Mouse (Mus musculus): ENCODE data around the gene Acan. TPM values are rescaled to one million over a fixed set of nuclear protein-coding genes. Genes with fewer than 3 reads are reported as not detected.

Gene Acan
- polyA plus RNA-seq, 1 experiment from 2014 or later: not detected

DNA sequence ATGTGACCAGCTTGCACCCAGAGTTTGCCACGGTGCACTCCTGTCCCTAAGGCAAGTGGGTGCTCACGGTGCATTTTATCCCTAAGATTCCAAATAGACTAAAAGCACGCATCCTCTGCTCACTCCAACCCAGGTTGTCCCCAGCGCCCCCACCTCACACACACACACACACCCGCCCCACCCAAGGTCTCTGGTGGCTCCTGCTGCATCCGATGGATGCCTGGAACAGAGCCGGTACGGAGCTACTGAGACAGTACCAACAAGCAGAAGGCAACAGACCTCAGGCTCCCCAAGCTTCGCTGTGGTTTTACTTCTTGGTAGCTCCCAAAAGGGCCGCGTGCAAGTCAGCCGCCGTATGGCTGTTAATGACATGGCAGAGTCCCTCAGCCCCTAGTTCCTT, 77.1 kb downstream of the Acan start:
- peak overlapping the region; percentile 18; the same call in 1 of the 2 replicates for H3K9ac ChIP-seq (ENCODE audit: low read length)
- H3K9me3 ChIP-seq (ENCODE audit: control insufficient read depth, low read length): no peaks in the 10 kb centered on the region
- peaks cover 3% of the 10 kb centered on the region; the same call in 1 of the 2 replicates for H3K27me3 ChIP-seq (ENCODE audit: control insufficient read depth, insufficient read depth, low read length)
- H3K36me3 ChIP-seq (ENCODE audit: control insufficient read depth, insufficient read depth, low read length): no peaks in the 10 kb centered on the region
- peaks cover 10% of the 10 kb centered on the region; the same call in 1 of the 2 replicates for H3K4me1 ChIP-seq (ENCODE audit: control insufficient read depth, insufficient read depth, low read length)
- DNase-seq (ENCODE audit: low spot score, missing footprints) (no peak), ATAC-seq (ENCODE audit: low FRiP score) (no peak)
- H3K4me3 ChIP-seq (ENCODE audit: low read depth, low read length): peak overlapping the region; percentile 15; the same call in 1 of the 2 replicates
- H3K27ac ChIP-seq (ENCODE audit: low read depth, low read length): no peak overlapping the region
- WGBS: 16% methylated on average over 13 of the region's 13 CpGs
- H3K4me2 ChIP-seq: peak overlapping the region; percentile 37

DNA sequence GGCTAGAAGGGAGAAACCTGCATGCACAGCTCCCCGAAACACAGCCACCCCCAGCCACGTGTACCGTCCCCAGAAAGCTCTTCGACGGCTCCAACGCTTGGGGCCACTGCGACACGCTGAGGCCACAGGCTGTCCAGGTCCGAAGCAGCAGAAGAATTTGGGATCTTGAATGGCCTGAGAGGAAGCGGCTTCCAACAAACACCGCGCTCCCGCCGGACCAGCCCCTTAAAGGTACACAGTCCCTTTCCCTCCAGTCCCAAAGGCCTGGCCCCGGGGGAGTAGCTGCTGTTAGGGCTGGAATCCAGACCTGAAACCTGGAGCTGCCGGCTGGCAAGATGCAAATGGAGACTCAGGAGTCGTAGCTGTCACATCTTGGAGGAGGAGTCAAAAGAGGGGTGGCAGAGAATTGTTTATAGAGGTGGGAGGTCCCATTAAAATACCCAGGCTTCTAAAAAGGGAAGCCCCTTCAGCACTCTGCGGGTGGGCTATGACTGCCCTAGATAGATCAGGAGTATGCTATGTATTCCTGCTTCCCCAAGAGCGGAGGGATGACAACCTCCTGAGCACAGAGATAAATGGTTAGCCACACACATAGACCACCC, 77.7 kb downstream of the Acan start, which contains the start of gene Hapln3:
Hapln3 (minus strand) TSS at position 176 of the 602 bp plus-strand sequence.
- Histone ChIP-seq H3K4me2 (peak within 1 kb of the TSS; percentile 37), H3K4me1 (ENCODE audit: control insufficient read depth, insufficient read depth, low read length) (peaks cover 10% of the 10 kb centered on the region; the same call in 1 of the 2 replicates), H3K9ac (ENCODE audit: low read length) (peak within 1 kb of the TSS; percentile 18; the same call in 1 of the 2 replicates), H3K9me3 (ENCODE audit: control insufficient read depth, low read length) (no peaks in the 10 kb centered on the region), H3K4me3 (ENCODE audit: low read depth, low read length) (peak within 1 kb of the TSS; percentile 15; the same call in 1 of the 2 replicates), H3K27ac (ENCODE audit: low read depth, low read length) (no peak within 1 kb of the TSS), H3K36me3 (ENCODE audit: control insufficient read depth, insufficient read depth, low read length) (no peaks in the 10 kb centered on the region), H3K27me3 (ENCODE audit: control insufficient read depth, insufficient read depth, low read length) (peaks cover 3% of the 10 kb centered on the region; the same call in 1 of the 2 replicates)
- ATAC-seq (ENCODE audit: low FRiP score) (peak; percentile 20; the same call in 1 of the 2 replicates), DNase-seq (ENCODE audit: low spot score, missing footprints) (peak; percentile 92)
- WGBS: 5% methylated on average over 19 of the region's 19 CpGs

GRCm38 (mm10) chr7:79133391-79133790, 80.1 kb downstream of the Acan start:
- DNase-seq (ENCODE audit: low spot score, missing footprints) (no peak), ATAC-seq (ENCODE audit: low FRiP score) (0 out of 2 replicates have a peak, but pooled peaks have one; percentile 27)
- Histone ChIP-seq H3K27ac (ENCODE audit: low read depth, low read length) (no peak overlapping the region), H3K4me2 (no peak overlapping the region), H3K4me1 (ENCODE audit: control insufficient read depth, insufficient read depth, low read length) (peaks cover 10% of the 10 kb centered on the region; the same call in 1 of the 2 replicates), H3K9ac (ENCODE audit: low read length) (no peak overlapping the region), H3K27me3 (ENCODE audit: control insufficient read depth, insufficient read depth, low read length) (peaks cover 3% of the 10 kb centered on the region; the same call in 1 of the 2 replicates), H3K9me3 (ENCODE audit: control insufficient read depth, low read length) (no peaks in the 10 kb centered on the region), H3K36me3 (ENCODE audit: control insufficient read depth, insufficient read depth, low read length) (no peaks in the 10 kb centered on the region), H3K4me3 (ENCODE audit: low read depth, low read length) (no peak overlapping the region)
- 33% methylated on average over 6 of the region's 6 CpGs for WGBS

DNA sequence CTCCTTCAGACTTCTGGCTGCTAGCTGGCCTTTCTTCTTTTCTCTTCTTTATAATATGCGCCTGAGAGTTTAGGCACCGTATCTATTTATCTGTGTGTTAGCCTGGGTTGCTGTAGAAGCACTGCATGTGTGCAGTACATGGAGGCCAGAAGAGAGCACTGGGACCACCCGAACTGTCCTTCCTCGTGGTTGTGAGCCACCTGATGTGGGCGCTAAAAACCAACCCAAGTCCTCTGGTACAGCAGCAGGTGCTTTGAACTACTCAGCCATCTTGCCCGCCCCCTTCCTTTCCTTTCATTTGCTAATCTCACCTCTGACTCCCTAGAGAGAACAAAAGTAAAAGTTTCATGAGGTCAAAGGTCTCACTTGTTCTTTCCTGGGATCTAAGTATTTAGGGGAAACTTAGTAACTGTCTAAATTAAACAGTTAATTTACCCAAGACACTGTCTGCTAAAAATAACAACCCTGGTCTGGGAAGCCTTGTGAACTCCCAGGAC, 86.1 kb downstream of the Acan start:
- Histone ChIP-seq H3K9ac (ENCODE audit: low read length) (no peak overlapping the region), H3K36me3 (ENCODE audit: control insufficient read depth, insufficient read depth, low read length) (no peaks in the 10 kb centered on the region), H3K27ac (ENCODE audit: low read depth, low read length) (no peak overlapping the region), H3K4me2 (no peak overlapping the region), H3K4me3 (ENCODE audit: low read depth, low read length) (no peak overlapping the region), H3K9me3 (ENCODE audit: control insufficient read depth, low read length) (no peaks in the 10 kb centered on the region), H3K4me1 (ENCODE audit: control insufficient read depth, insufficient read depth, low read length) (no peaks in the 10 kb centered on the region), H3K27me3 (ENCODE audit: control insufficient read depth, insufficient read depth, low read length) (no peaks in the 10 kb centered on the region)
- WGBS: 48% methylated on average over 6 of the region's 6 CpGs
- no peak for ATAC-seq (ENCODE audit: low FRiP score)
- DNase-seq (ENCODE audit: low spot score, missing footprints): no peak

DNA sequence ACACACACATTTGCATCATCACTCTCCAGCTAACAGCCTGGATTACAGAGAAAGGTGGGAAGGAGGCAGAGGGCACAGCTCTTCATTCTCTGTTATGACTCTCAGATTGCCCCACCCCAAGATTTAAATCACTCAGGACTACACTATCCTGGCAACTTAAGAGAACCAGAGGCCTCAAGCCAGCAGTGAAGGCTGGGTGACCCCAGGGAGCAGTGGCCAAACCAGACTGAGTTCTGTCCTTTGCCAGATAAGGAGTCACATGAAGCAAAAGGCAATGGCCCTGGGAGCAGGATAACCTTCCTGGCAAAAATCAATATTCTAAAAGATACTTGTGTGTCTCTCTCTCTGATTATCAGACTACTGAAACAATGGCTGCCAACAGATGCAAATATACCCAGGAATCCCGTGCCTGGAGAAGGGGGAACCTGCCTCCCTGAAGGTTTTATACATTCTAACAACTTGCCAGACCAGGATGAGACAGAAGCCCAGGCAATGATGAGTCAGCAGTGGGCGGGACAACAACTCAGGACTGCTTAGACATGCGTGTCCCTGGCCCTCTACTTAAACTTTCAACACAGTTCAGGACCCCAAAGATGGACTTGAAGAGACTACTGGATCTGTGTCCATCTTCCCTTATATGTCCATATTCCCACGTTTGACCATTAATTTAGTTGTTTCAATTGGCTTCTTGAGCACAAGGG, 86.8 kb downstream of the Acan start:
- H3K4me3 ChIP-seq (ENCODE audit: low read depth, low read length): no peak overlapping the region
- 58% methylated on average over 4 of the region's 4 CpGs for WGBS
- H3K4me1 ChIP-seq (ENCODE audit: control insufficient read depth, insufficient read depth, low read length): no peaks in the 10 kb centered on the region
- DNase-seq (ENCODE audit: low spot score, missing footprints) (no peak), ATAC-seq (ENCODE audit: low FRiP score) (no peak)
- H3K27ac ChIP-seq (ENCODE audit: low read depth, low read length): no peak overlapping the region
- H3K9ac ChIP-seq (ENCODE audit: low read length): no peak overlapping the region
- no peaks in the 10 kb centered on the region for H3K36me3 ChIP-seq (ENCODE audit: control insufficient read depth, insufficient read depth, low read length)
- no peak overlapping the region for H3K4me2 ChIP-seq
- no peaks in the 10 kb centered on the region for H3K27me3 ChIP-seq (ENCODE audit: control insufficient read depth, insufficient read depth, low read length)
- no peaks in the 10 kb centered on the region for H3K9me3 ChIP-seq (ENCODE audit: control insufficient read depth, low read length)

DNA sequence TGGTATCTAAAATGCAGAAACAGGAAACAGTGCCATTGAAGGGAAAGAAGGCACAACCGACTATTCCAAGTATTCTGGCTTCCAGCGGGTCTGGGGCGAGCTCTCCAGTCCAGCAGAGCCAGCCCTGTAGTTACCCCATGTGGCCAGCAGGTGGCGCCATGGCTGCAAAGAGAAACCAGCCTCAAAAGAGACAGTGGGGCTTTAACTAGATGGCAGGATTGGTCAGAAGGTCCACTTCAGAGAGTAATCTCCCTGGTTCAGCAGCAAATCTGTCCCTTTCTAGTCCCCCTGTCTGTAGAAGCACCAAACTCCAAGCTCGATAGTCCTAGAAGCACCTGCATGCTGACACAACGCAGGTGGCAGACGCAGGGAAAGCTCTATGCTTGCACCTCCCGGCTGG, 87.6 kb downstream of the Acan start:
- Histone ChIP-seq H3K4me2 (no peak overlapping the region), H3K9me3 (ENCODE audit: control insufficient read depth, low read length) (no peaks in the 10 kb centered on the region), H3K27ac (ENCODE audit: low read depth, low read length) (no peak overlapping the region), H3K27me3 (ENCODE audit: control insufficient read depth, insufficient read depth, low read length) (no peaks in the 10 kb centered on the region), H3K36me3 (ENCODE audit: control insufficient read depth, insufficient read depth, low read length) (no peaks in the 10 kb centered on the region), H3K9ac (ENCODE audit: low read length) (no peak overlapping the region), H3K4me1 (ENCODE audit: control insufficient read depth, insufficient read depth, low read length) (no peaks in the 10 kb centered on the region), H3K4me3 (ENCODE audit: low read depth, low read length) (no peak overlapping the region)
- DNase-seq (ENCODE audit: low spot score, missing footprints) (peak; percentile 98), ATAC-seq (ENCODE audit: low FRiP score) (peak; percentile 52; the same call in 1 of the 2 replicates)
- 32% methylated on average over 8 of the region's 8 CpGs for WGBS

- DNase-seq (ENCODE audit: low spot score, missing footprints) (peak; percentile 78), ATAC-seq (ENCODE audit: low FRiP score) (no peak)
- Histone ChIP-seq H3K4me1 (ENCODE audit: control insufficient read depth, insufficient read depth, low read length) (peaks cover 13% of the 10 kb centered on the region), H3K27me3 (ENCODE audit: control insufficient read depth, insufficient read depth, low read length) (no peaks in the 10 kb centered on the region), H3K4me2 (peak overlapping the region; percentile 61), H3K27ac (ENCODE audit: low read depth, low read length) (no peak overlapping the region), H3K9ac (ENCODE audit: low read length) (no peak overlapping the region), H3K4me3 (ENCODE audit: low read depth, low read length) (no peak overlapping the region), H3K36me3 (ENCODE audit: control insufficient read depth, insufficient read depth, low read length) (no peaks in the 10 kb centered on the region), H3K9me3 (ENCODE audit: control insufficient read depth, low read length) (no peaks in the 10 kb centered on the region)
- WGBS: 57% methylated on average over 12 of the region's 12 CpGs
Measured at GRCm38 (mm10) chr7:79147011-79147837, 93.9 kb downstream of the Acan start.

- WGBS: under 1% methylated on average over 20 of the region's 20 CpGs
- no peak overlapping the region for H3K27ac ChIP-seq (ENCODE audit: low read depth, low read length)
- no peaks in the 10 kb centered on the region for H3K27me3 ChIP-seq (ENCODE audit: control insufficient read depth, insufficient read depth, low read length)
- ATAC-seq (ENCODE audit: low FRiP score) (0 out of 2 replicates have a peak, but pooled peaks have one; percentile 9), DNase-seq (ENCODE audit: low spot score, missing footprints) (peak; percentile 90)
- peaks cover 13% of the 10 kb centered on the region for H3K4me1 ChIP-seq (ENCODE audit: control insufficient read depth, insufficient read depth, low read length)
- peak overlapping the region; percentile 42 for H3K4me3 ChIP-seq (ENCODE audit: low read depth, low read length)
- H3K9me3 ChIP-seq (ENCODE audit: control insufficient read depth, low read length): no peaks in the 10 kb centered on the region
- H3K4me2 ChIP-seq: peak overlapping the region; percentile 61
- H3K36me3 ChIP-seq (ENCODE audit: control insufficient read depth, insufficient read depth, low read length): no peaks in the 10 kb centered on the region
- H3K9ac ChIP-seq (ENCODE audit: low read length): peak overlapping the region; percentile 44
Measured at GRCm38 (mm10) chr7:79147931-79148653, 94.8 kb downstream of the Acan start.
